In the genomic region with DNA sequence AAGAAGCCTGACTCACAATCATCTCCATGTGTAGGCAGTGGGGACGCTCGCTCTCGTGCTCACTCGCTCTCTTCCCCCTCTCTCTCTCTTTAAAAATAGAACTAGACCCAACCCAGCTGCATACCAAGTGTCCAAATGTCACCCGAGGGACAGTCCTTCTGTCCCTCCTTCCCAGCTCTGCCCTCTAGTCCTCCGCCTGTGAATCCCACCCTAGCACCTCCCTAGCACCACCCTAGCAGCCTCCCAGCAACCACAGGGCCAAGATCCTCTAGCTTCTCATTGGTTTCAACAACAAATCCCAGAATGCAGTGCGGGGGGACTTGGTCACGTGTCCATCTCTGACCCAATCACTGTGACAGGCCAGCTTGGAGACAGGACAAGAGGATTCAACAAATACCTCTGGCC, we compare ENCODE assay signal across 8 mouse cellular contexts. TPM values are rescaled to one million over a fixed set of nuclear protein-coding genes. Genes with fewer than 3 reads are reported as not detected.
DNase-seq lines count a peak whose midpoint lies in the region; ATAC-seq lines count a peak whose summit lies in the region.

No protein-coding gene starts in this region.

- no peaks in the 10 kb centered on the region for H3K27me3 ChIP-seq in embryonic facial prominence, embryonic 10.5 days (replicated peaks; ENCODE audit: low read depth, poor library complexity, severe bottlenecking)
- H3K27me3 ChIP-seq in heart, embryonic 15.5 days: no peaks in the 10 kb centered on the region
- no peaks in the 10 kb centered on the region for H3K27me3 ChIP-seq in midbrain, embryonic 16.5 days (ENCODE audit: control insufficient read depth, insufficient read depth, low read depth, low read length)
- H3K27me3 ChIP-seq in midbrain, embryonic 13.5 days: no peaks in the 10 kb centered on the region

- WGBS in embryonic facial prominence, embryonic 10.5 days: 76% methylated on average over 8 of the region's 8 CpGs
- 42% methylated on average over 8 of the region's 8 CpGs for WGBS in heart, embryonic 15.5 days
- WGBS in midbrain, embryonic 16.5 days: 82% methylated on average over 8 of the region's 8 CpGs
- 84% methylated on average over 8 of the region's 8 CpGs for WGBS in midbrain, embryonic 13.5 days

- H3K36me3 ChIP-seq in embryonic facial prominence, embryonic 10.5 days (replicated peaks): no peaks in the 10 kb centered on the region
- no peaks in the 10 kb centered on the region for H3K36me3 ChIP-seq in heart, embryonic 15.5 days
- no peaks in the 10 kb centered on the region for H3K36me3 ChIP-seq in midbrain, embryonic 16.5 days (ENCODE audit: control insufficient read depth, insufficient read depth, low read length)
- no peaks in the 10 kb centered on the region for H3K36me3 ChIP-seq in midbrain, embryonic 13.5 days

- H3K27ac ChIP-seq in embryonic facial prominence, embryonic 10.5 days (replicated peaks): no peak overlapping the region
- peak overlapping the region; percentile 76 for H3K27ac ChIP-seq in heart, embryonic 15.5 days
- H3K27ac ChIP-seq in midbrain, embryonic 16.5 days (ENCODE audit: low read length): no peak overlapping the region
- H3K27ac ChIP-seq in midbrain, embryonic 13.5 days: no peak overlapping the region

- H3K4me2 ChIP-seq in heart, embryonic 15.5 days: peak overlapping the region; percentile 39
- H3K4me2 ChIP-seq in midbrain, embryonic 16.5 days (ENCODE audit: low read length): no peak overlapping the region
- H3K4me2 ChIP-seq in midbrain, embryonic 13.5 days (replicated peaks): no peak overlapping the region

- H3K9me3 ChIP-seq in embryonic facial prominence, embryonic 10.5 days: no peaks in the 10 kb centered on the region
- no peaks in the 10 kb centered on the region for H3K9me3 ChIP-seq in heart, embryonic 15.5 days (replicated peaks)
- no peaks in the 10 kb centered on the region for H3K9me3 ChIP-seq in midbrain, embryonic 16.5 days (replicated peaks; ENCODE audit: control insufficient read depth, low read length, poor library complexity, severe bottlenecking)
- no peaks in the 10 kb centered on the region for H3K9me3 ChIP-seq in midbrain, embryonic 13.5 days

- H3K9ac ChIP-seq in heart, embryonic 15.5 days: no peak overlapping the region
- H3K9ac ChIP-seq in midbrain, embryonic 16.5 days (ENCODE audit: low read depth, low read length): no peak overlapping the region
- H3K9ac ChIP-seq in midbrain, embryonic 13.5 days (replicated peaks): no peak overlapping the region

- no peak overlapping the region for H3K4me3 ChIP-seq in embryonic facial prominence, embryonic 10.5 days
- H3K4me3 ChIP-seq in heart, embryonic 15.5 days: no peak overlapping the region
- no peak overlapping the region for H3K4me3 ChIP-seq in midbrain, embryonic 16.5 days (ENCODE audit: low read depth, low read length)
- H3K4me3 ChIP-seq in midbrain, embryonic 13.5 days (replicated peaks): no peak overlapping the region

- ATAC-seq in heart, embryonic 15.5 days (replicated peaks; ENCODE audit: insufficient number of reproducible peaks, insufficient read depth, low FRiP score, low read depth): peak; percentile 44; the same call in 1 of the 2 replicates
- no peak for ATAC-seq in midbrain, embryonic 16.5 days
- ATAC-seq in midbrain, embryonic 13.5 days: no peak

- peaks cover 25% of the 10 kb centered on the region for H3K4me1 ChIP-seq in embryonic facial prominence, embryonic 10.5 days
- peaks cover 30% of the 10 kb centered on the region for H3K4me1 ChIP-seq in heart, embryonic 15.5 days (replicated peaks)
- no peaks in the 10 kb centered on the region for H3K4me1 ChIP-seq in midbrain, embryonic 16.5 days (ENCODE audit: control insufficient read depth, insufficient read depth, low read length)
- H3K4me1 ChIP-seq in midbrain, embryonic 13.5 days (replicated peaks): peaks cover 3% of the 10 kb centered on the region; the same call in 1 of the 2 replicates

- peak; percentile 43 to 50 for DNase-seq in lung, adult 18-20 months
- DNase-seq in lung, postnatal 25 days (ENCODE audit: low spot score): no peak
- DNase-seq in embryonic facial prominence, embryonic 10.5 days (ENCODE audit: low spot score): peak; percentile 32
- peak; percentile 19 for DNase-seq in right cerebral cortex, postnatal 14 days
- no peak for DNase-seq in neural tube, embryonic 10.5 days (ENCODE audit: extremely low spot score, low spot score)

RNA-seq across cellular contexts. Expression of gene B4galt5, which starts 27.2 kb away (rescaled TPM):
- 7.3 and 8.7 TPM in 2 replicates for polyA plus RNA-seq in embryonic facial prominence, embryonic 10.5 days (2016; fragmentation: Nextera tagmentation; extraction: Ambion mirVana)
- polyA plus RNA-seq in heart, embryonic 15.5 days (2015; fragmentation: Nextera tagmentation; extraction: Ambion mirVana): 11.7 and 12.7 TPM in 2 replicates
- polyA plus RNA-seq in midbrain, embryonic 16.5 days (2015; fragmentation: Nextera tagmentation; extraction: Ambion mirVana): 16.6 and 18.1 TPM in 2 replicates
- 10.6 and 11.2 TPM in 2 replicates for polyA plus RNA-seq in midbrain, embryonic 13.5 days (2015; fragmentation: Nextera tagmentation; extraction: Ambion mirVana)

RNA-seq across cellular contexts. Expression of gene Slc9a8, which starts 45.4 kb away (rescaled TPM):
- 24.3 and 25.9 TPM in 2 replicates for polyA plus RNA-seq in embryonic facial prominence, embryonic 10.5 days (2016; fragmentation: Nextera tagmentation; extraction: Ambion mirVana)
- 14.9 and 21.5 TPM in 2 replicates for polyA plus RNA-seq in heart, embryonic 15.5 days (2015; fragmentation: Nextera tagmentation; extraction: Ambion mirVana)
- polyA plus RNA-seq in midbrain, embryonic 16.5 days (2015; fragmentation: Nextera tagmentation; extraction: Ambion mirVana): 19.4 and 20.9 TPM in 2 replicates
- 22.7 and 23.0 TPM in 2 replicates for polyA plus RNA-seq in midbrain, embryonic 13.5 days (2015; fragmentation: Nextera tagmentation; extraction: Ambion mirVana)

Comparison
In these comparisons a context has a peak if more than half of its experiments do, and no peak if none do; other contexts are left out.
1. DNase-seq: peak in lung, adult 18-20 months (2 of 2), embryonic facial prominence, embryonic 10.5 days (single experiment) and right cerebral cortex, postnatal 14 days (single experiment); none in lung, postnatal 25 days (single experiment) and neural tube, embryonic 10.5 days (single experiment).